Mouse (Mus musculus): ENCODE data around the gene Rftn1. TPM values are rescaled to one million over a fixed set of nuclear protein-coding genes. Genes with fewer than 3 reads are reported as not detected.

Gene Rftn1
- total RNA-seq, 1 experiment from 2014 or later: 68.2 TPM

DNA sequence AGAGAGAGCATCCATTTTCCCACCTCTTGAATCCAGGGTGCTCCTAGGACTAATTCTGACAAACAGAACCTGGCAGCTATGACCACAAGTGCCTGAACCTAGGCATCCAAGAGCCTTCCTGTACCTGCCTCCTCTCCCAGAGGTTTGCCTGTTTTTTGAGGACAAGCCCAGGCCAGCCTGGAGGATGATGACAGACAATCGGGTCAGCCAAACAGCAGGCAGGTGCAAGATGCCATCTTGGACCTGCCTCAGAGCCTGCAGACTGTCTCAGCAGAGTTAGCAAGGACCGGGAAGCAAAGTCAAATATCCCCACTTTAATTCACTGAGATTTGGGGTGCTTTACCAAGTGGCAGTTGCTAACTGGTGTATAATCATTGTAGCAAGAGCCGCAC is 170.7 kb downstream of the Rftn1 start:
- ATAC-seq (replicated peaks; ENCODE audit: insufficient number of reproducible peaks, low FRiP score, low TSS enrichment, poor library complexity, severe bottlenecking): no peak

DNA sequence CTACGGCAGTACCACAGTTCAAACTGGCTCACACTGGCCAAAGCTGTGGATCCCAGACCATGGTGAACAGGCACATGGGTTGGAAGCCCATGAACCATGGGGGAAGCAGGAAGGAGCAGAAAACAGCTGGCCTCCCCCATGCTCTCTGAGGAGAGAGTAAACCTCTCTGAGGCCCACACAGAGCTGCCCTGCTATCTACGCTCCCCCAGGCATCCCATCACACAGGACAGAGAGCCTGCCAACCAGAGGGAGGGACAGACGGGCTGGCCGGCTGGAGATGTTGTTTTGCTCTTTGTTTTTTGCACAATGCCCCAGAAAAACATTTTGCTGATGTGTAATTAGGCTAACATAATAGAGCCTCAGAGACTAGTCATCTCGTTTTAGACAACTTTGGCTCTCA is 171.4 kb downstream of the Rftn1 start:
- no peak for ATAC-seq (replicated peaks; ENCODE audit: insufficient number of reproducible peaks, low FRiP score, low TSS enrichment, poor library complexity, severe bottlenecking)

DNA sequence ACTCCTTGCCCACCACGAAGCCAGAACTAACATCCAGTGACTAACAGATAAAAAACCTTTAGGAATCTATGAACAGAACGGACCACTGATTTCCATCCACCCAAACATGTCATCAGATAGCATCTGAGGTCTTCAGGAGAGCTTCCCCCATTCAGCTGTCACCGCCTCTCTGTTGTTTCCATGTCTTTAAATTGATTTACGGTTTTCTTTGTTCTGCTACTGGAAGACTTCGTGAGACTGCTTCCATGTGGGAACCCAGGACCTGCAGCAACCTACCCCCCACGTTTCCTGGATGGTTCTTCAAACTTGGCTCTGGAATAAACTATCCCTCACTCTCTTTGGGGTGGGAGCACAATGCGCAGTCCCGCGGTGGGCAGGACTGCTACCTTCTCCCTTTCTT is 175.8 kb downstream of the Rftn1 start:
- ATAC-seq (replicated peaks; ENCODE audit: insufficient number of reproducible peaks, low FRiP score, low TSS enrichment, poor library complexity, severe bottlenecking): no peak

DNA sequence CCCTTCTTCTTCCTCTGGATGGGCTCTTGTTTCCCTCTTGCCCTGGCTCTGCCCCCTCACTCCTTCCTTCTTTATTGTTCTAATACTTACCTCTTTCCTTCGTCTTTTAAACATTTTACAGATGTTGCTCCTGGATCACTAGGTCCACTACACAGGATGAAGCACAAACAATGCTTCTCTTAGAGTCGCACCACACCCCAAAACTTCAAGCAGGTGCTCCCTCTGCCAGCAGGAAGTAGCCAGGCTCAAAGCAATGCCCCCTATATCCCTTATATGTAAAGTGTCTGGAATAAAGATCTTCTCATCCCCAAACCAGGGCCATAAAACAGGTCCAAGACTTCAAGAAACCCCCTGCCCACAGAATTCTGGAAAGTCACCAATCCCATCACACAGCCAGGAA is 176.6 kb downstream of the Rftn1 start:
- no peak for ATAC-seq (replicated peaks; ENCODE audit: insufficient number of reproducible peaks, low FRiP score, low TSS enrichment, poor library complexity, severe bottlenecking)

DNA sequence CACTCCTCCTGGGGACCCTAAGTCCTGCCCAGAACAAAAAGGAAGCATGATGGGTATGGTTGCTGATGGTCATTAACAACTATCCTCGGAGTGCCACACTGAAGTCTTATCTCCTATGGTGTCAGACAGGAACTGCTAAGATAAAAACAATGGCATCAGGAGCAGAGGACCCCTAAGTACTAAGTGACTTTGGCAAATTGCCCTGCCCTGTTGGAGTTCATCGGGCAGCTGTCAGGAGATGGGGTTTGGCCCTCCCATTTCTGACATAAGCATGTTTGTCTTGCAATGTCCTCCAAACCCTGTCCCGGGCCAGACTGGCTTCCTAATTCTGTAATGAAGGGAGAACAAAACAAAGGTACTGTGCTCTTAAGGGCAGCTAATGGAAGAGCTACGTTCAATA is 180.4 kb downstream of the Rftn1 start:
- no peak for ATAC-seq (replicated peaks; ENCODE audit: insufficient number of reproducible peaks, low FRiP score, low TSS enrichment, poor library complexity, severe bottlenecking)

DNA sequence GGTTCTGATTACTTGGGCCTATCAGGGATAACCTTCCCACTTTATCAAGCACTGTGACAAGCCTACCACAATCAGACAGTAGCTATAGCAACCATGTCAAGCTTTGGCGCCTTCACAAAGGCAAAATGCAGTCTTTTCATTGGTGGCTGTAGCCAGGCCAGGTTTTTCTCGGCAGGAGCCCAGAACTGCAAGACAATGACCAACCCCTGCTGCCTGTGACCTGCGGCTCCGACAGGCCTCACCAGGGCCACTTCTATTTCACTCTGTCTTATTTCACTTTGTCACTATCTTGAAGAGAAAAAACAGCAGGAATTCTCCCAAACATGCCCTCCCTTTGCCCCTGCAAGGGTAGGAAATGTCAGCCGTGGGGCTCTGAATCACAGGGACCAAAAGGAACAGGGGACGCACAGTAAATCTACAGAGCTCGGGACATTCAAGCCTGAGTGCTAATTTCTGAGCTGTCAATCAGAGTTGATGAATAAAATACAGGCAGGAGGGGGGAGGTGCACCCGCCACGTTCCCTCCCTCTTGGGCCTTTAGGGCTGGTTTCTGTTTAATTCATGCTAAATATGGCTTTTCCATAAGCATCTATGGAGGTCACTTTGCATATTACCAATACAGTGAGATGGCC is 183.6 kb downstream of the Rftn1 start:
- no peak for ATAC-seq (replicated peaks; ENCODE audit: insufficient number of reproducible peaks, low FRiP score, low TSS enrichment, poor library complexity, severe bottlenecking)

DNA sequence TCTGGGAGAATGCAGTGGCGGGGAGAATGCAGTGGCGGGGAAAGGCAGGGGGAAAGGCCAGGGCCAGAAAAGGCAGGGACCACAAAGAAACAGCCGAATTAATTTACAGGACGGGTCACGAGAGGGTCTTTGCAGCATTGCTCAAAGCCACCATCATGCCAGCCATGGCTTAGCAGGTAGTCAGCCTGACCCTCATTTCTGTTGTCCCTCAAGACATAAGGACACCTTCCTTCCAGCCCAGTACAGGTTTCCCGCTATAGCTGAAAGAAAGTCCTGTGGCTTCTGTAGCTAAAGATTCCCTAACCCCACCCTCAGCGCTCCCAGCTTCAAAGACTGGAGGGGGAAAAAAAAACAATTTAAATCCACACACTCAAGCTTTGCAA is 184.1 kb downstream of the Rftn1 start:
- ATAC-seq (replicated peaks; ENCODE audit: insufficient number of reproducible peaks, low FRiP score, low TSS enrichment, poor library complexity, severe bottlenecking): no peak

DNA sequence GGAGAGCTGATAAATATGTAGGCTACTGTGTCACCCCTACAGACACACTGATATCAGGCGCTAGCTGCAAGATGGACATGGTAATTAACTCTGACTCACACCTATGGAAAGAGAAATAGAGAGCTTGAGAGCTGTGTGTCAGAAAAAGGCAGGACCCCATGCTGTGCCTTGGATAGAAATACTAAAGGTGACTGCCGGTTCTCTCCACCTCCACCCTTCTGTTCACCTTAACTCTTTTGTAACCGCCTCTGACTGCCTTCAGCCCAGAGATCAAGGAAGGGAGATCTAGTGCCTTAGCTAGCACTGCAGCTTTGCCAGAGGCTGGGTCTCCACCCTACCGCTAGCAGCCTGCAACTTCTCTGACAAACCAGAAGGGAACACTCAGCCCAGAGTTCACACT is 187.3 kb downstream of the Rftn1 start:
- no peak for ATAC-seq (replicated peaks; ENCODE audit: insufficient number of reproducible peaks, low FRiP score, low TSS enrichment, poor library complexity, severe bottlenecking)

DNA sequence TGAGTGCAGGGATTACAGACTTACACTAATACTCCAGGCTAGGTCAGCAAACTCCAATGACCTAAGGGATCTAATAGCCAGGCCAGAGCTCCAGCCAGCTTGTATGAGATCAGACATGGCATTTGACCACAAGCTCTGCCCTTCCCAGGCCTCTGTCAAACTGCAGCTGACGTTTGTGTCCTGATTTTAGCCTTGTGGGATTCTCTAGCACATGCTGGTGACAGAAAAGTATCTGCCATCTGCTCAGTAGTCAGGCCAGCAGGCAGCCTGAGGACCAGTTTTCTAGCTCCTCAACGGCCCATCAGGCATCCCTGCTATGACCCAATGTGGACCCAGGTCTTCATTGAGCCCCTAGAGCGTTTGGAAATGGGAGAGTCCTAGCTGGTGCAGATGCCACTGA is 188.3 kb downstream of the Rftn1 start:
- no peak for ATAC-seq (replicated peaks; ENCODE audit: insufficient number of reproducible peaks, low FRiP score, low TSS enrichment, poor library complexity, severe bottlenecking)

DNA sequence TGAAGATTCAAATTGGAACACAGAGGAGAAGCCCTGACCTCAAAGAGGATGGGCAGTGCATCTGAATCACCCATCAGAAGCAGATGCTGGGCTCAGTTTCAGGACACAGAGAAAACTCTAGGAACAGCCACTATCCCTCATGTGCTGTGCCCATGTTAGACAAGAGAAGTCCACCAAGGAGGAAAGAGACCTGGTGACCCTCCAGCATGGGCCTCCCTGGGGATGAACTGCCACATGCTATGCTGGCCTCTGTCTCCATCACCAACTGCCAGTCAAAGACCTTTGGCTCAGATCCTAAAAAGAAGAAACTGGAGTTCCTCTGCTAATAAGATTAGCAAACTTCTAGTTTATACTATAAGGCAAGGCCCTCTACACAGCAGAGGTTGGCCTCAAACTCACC is 188.7 kb downstream of the Rftn1 start:
- ATAC-seq (replicated peaks; ENCODE audit: insufficient number of reproducible peaks, low FRiP score, low TSS enrichment, poor library complexity, severe bottlenecking): no peak

DNA sequence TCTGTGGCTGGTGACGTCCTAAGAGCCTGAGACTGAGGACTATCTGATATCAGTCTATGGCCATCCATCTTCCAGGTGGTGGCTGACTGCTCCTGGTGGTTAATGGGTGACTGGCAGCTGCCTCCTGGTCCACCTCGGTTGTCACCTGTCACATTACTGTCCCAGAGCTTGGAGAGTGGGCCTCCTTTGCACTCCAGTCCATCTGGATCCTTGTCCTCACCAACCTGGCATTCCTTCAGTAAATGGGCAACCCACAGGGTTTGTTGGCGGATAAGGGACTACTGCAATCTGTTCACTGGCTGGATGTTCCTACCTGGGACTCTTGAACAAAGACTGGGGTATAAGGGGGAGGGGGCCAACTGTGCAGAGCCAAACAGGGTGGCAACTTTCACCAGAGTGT is 189.9 kb downstream of the Rftn1 start:
- no peak for ATAC-seq (replicated peaks; ENCODE audit: insufficient number of reproducible peaks, low FRiP score, low TSS enrichment, poor library complexity, severe bottlenecking)

DNA sequence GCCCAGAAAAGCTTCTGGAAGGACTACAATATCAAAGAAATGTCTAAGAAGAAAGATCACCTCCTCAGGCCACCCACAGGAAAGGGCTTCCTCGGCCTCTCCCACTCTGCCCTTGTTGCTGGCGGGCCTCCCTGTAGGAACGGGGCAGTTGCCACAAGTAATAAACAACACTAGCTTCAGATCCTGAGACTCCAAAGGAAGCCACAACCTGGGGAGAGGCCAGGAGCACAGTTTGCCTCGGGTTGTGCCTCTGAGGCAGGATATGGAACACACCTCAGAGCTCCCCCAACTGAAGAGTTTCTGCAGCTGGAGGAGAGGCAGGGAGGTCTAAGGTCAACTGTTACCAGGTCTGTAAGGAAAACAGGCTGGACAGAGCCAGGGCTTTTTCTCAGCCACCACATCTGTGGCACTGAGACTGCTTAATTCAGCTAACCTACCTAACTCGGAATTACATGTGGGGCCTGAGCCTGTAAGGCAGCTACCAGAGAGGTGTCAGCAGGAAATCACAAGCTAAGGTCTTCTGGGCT is 193.8 kb downstream of the Rftn1 start:
- ATAC-seq (replicated peaks; ENCODE audit: insufficient number of reproducible peaks, low FRiP score, low TSS enrichment, poor library complexity, severe bottlenecking): no peak

DNA sequence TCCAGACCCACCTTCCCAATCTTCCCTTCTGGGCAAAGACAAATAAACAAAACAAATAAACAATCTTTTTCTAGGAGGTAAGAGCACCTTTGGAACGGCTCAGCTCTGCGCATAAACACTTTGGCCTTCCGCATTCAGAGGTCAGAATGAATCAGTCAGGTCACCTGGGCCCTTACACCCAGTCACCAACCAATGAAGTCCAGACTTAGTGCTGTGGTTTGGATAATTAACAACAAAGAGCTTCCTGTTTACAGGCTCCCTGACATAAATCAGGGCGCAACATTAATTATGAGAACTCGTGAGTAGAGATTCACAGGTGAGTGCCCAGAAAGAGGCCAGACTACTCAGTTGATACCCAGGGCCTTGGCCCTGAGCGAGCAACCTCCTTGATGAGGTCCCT is 194.4 kb downstream of the Rftn1 start:
- no peak for ATAC-seq (replicated peaks; ENCODE audit: insufficient number of reproducible peaks, low FRiP score, low TSS enrichment, poor library complexity, severe bottlenecking)

DNA sequence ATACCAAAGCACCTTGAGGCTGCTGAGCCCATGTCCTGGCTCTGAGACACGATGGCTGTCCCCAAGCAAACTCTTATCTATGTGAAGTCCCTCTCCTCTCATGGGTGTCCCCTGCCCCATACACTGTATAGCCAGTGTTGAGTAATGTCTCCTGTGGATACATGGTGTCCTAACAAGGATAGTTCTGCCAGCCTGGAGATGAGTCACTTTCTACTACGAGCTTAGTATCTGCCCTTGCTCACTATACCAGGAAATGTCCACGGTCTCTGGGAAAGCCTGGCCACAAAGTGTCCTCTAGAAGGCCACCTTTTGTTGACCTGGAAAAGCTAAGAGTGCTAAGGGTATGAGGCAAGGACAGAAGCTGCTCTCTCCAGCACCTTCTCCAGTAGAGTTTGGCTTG is 195.2 kb downstream of the Rftn1 start:
- ATAC-seq (replicated peaks; ENCODE audit: insufficient number of reproducible peaks, low FRiP score, low TSS enrichment, poor library complexity, severe bottlenecking): no peak

DNA sequence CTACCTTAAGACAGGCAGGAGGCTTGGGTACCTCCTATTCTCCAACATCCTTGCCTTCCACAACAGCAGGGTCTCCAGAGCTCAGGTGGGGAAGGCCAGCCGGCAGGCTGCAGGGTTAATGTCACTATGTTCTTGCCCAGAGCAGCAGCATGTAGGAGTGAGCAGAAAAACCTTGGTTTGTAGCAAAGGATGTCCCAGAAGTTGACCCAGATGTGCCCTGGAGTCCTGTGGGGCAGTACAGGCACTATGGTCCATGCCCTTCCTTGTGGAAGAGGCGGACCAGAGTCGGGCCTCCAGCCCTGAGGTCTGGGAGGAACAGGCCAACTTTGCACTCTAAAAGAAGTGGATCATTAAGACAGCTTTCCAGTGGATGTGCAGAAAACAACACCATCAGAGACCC is 196.8 kb downstream of the Rftn1 start:
- ATAC-seq (replicated peaks; ENCODE audit: insufficient number of reproducible peaks, low FRiP score, low TSS enrichment, poor library complexity, severe bottlenecking): no peak

DNA sequence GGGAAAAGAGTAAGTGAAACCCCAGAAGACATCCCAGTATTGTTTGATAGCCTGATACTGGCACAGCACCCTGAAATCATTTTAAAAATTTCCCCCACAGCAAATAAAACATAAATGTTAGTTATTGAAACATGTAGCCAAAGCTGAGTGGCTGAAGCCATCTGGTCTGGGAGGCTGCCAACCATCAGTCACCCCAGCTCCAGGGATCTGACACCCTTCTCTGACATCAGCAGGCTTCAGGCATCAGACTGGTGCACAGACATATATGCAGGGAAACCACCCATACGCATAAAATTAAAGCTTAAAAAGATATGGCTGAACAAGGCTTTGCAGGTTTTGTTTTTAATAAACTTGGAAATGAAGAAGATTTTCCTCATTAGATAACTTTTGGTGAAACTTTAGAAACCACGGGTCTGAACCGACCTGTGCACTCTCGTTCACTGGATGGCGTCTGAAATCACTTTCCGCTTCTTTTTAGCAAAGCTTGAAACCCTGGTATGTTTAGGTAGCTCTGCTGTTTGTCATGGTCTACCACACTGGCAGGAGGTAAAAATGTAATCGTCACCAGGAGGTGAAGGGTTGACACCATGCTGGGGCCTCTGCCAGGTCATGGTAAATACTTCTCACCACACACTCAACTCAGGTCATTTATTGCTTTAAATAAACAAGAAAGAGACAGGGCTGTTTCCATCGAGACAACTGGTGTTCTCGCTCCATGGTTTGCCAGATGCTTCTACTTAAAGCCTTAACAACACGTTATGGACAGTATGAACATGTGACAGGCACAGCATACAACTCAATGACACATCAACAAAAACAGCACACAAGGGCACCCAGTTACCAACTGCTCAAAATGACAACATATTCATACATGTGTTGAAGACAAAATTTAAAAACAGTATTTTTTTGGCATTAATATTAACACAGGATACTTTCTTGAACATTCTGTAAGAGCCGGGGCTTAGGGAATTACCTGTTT is 197.6 kb downstream of the Rftn1 start:
- ATAC-seq (replicated peaks; ENCODE audit: insufficient number of reproducible peaks, low FRiP score, low TSS enrichment, poor library complexity, severe bottlenecking): no peak

DNA sequence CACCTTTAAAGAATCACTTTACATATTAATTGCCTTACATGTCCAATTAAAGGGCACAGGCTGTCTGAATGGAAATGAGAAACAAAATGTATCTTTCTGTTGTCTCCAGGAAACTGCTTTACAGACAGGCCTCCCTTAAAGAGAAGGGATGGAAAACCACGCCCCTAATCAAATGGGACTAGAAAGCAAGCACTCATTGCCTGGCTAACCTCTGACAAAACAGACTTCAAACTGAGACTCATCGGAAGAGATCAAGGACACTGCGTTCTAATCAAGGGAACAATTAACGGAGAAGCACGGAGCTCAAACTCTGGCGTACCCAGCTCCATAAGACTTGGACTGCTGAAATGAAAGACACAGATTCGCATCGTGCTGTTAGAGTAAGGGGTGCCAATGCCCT is 200.9 kb downstream of the Rftn1 start:
- no peak for ATAC-seq (replicated peaks; ENCODE audit: insufficient number of reproducible peaks, low FRiP score, low TSS enrichment, poor library complexity, severe bottlenecking)

DNA sequence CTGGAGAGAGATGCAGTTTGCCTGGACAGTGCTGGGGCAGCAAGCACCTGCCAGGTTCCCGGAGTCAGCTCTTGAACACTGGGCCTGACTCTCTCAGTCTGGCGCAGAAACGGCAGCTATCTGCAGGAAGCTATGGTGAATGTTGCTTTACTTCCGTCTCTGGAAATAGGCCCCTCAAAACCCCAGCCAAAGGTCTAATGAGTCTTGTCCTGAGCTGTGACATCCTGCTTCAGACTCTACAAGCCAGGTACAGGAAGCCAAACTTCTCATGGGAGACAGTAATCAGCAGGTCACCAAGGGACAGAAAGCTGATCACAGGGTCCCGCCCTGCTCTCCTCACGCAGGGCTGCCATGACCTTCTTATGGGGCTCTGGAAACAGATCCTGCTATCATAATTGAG is 203.4 kb downstream of the Rftn1 start:
- no peak for ATAC-seq (replicated peaks; ENCODE audit: insufficient number of reproducible peaks, low FRiP score, low TSS enrichment, poor library complexity, severe bottlenecking)

DNA sequence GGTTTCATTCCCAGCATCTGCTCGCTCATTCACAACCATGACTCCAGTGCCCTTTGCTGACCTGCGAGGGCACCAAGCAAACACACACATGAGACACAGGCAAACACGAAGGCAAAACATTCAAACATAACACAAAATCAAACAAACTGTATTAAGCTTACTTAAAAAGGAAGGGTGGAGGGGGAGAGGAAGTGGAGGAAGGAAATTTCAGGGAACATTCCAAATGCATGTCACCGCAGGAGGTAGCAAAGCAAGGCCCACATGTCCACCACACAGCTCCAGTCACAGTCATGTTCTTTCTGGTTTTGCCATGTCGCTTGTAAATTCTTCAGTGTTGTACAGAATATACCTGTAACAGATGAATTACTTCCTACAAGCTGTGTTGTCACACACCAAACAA is 207.0 kb downstream of the Rftn1 start:
- no peak for ATAC-seq (replicated peaks; ENCODE audit: insufficient number of reproducible peaks, low FRiP score, low TSS enrichment, poor library complexity, severe bottlenecking)

Measured in monocyte, adult 5-6 weeks (primary cell).